Mouse (Mus musculus) lung, adult 2 months (tissue): ENCODE data around the gene St7l.

Experiments used
- CTCF ChIP-seq: fragments of 200-500 bp; IDR thresholded peaks from 2 replicates; pipeline ENCODE4 v1.5.1; 2011; ENCODE audit warnings: mild to moderate bottlenecking, low read length, control low read depth; ENCODE audit not compliant: insufficient read depth
- POLR2A ChIP-seq: fragments of 200-500 bp; IDR thresholded peaks from 2 replicates; pipeline ENCODE4 v1.6.1; 2011; ENCODE audit warnings: low read depth, mild to moderate bottlenecking, control low read depth, low read length, borderline replicate concordance; ENCODE audit errors: extremely low read depth

- TF ChIP-seq CTCF, result no peak
- TF ChIP-seq POLR2A, result no peak
Observed at GRCm38 (mm10) chr3:104944894-104945293, 81.1 kb downstream of the St7l start.
